Mouse (Mus musculus) yolk sac, embryonic 10.5 days (tissue): ENCODE measurements around the gene Ppp3ca.
A peak's percentile ranks its signal among the peaks of the same experiment; 100 is the strongest.

Source experiments
- DNase-seq: peaks from one replicate; pipeline ENCODE4 v3.0.0-alpha.2; 2017; ENCODE audit warnings: low spot score

The Ppp3ca gene

GRCm38 (mm10) chr3:136765569-136765968, 95.6 kb downstream of the Ppp3ca start:
- no peak for DNase-seq

- no peak for DNase-seq
Observed at GRCm38 (mm10) chr3:136768775-136769485, 99.0 kb downstream of the Ppp3ca start.

- DNase-seq: no peak
Observed at GRCm38 (mm10) chr3:136769486-136769882, 99.6 kb downstream of the Ppp3ca start.

GRCm38 (mm10) chr3:136771700-136772099, 101.8 kb downstream of the Ppp3ca start:
- DNase-seq: no peak

GRCm38 (mm10) chr3:136773217-136773616, 103.3 kb downstream of the Ppp3ca start:
- DNase-seq: no peak

GRCm38 (mm10) chr3:136774196-136774595, 104.3 kb downstream of the Ppp3ca start:
- DNase-seq: no peak

GRCm38 (mm10) chr3:136776525-136776924, 106.6 kb downstream of the Ppp3ca start:
- DNase-seq: no peak

GRCm38 (mm10) chr3:136777380-136777779, 107.5 kb downstream of the Ppp3ca start:
- DNase-seq: no peak

GRCm38 (mm10) chr3:136777787-136778216, 107.9 kb downstream of the Ppp3ca start:
- no peak for DNase-seq

- DNase-seq: no peak
Observed at GRCm38 (mm10) chr3:136780321-136780720, 110.4 kb downstream of the Ppp3ca start.

GRCm38 (mm10) chr3:136782058-136782457, 112.1 kb downstream of the Ppp3ca start:
- no peak for DNase-seq

- DNase-seq: no peak
Observed at GRCm38 (mm10) chr3:136785686-136786085, 115.8 kb downstream of the Ppp3ca start.

GRCm38 (mm10) chr3:136790261-136790871, 120.4 kb downstream of the Ppp3ca start:
- DNase-seq: peak; percentile 52

- DNase-seq: no peak
Observed at GRCm38 (mm10) chr3:136791404-136791803, 121.5 kb downstream of the Ppp3ca start.

GRCm38 (mm10) chr3:136791946-136792345, 122.0 kb downstream of the Ppp3ca start:
- no peak for DNase-seq

- DNase-seq: no peak
Observed at GRCm38 (mm10) chr3:136793411-136793810, 123.5 kb downstream of the Ppp3ca start.

- no peak for DNase-seq
Observed at GRCm38 (mm10) chr3:136794426-136795217, 124.7 kb downstream of the Ppp3ca start.

GRCm38 (mm10) chr3:136798896-136799295, 129.0 kb downstream of the Ppp3ca start:
- DNase-seq: no peak

GRCm38 (mm10) chr3:136802595-136802994, 132.7 kb downstream of the Ppp3ca start:
- no peak for DNase-seq

- DNase-seq: no peak
Observed at GRCm38 (mm10) chr3:136805897-136806296, 136.0 kb downstream of the Ppp3ca start.

GRCm38 (mm10) chr3:136810271-136810670, 140.3 kb downstream of the Ppp3ca start:
- no peak for DNase-seq

- DNase-seq: no peak
Observed at GRCm38 (mm10) chr3:136812162-136812561, 142.2 kb downstream of the Ppp3ca start.

GRCm38 (mm10) chr3:136812791-136813190, 142.9 kb downstream of the Ppp3ca start:
- no peak for DNase-seq
